Mouse (Mus musculus) forebrain, embryonic 13.5 days (tissue): ENCODE data around the gene Wdr35. TPM values are rescaled to one million over a fixed set of nuclear protein-coding genes. Genes with fewer than 3 reads are reported as not detected.
"Not testable (repeated sequence)": the region's sequence is repeated elsewhere in the genome, so short reads cannot be mapped to it uniquely, and the experiment has no call there.

Experiments
- ATAC-seq: fragments of 200-750 bp; cut with Nextera tagmentation; 2 replicates; pipeline ENCODE4 v1.8.0; 2017
- H3K27ac ChIP-seq: fragments of 300-500 bp; sonication (generic); 2 replicates; pipeline ENCODE4 v1.5.1; 2015; ENCODE audit warnings: inconsistent platforms, mild to moderate bottlenecking, moderate library complexity
- H3K27me3 ChIP-seq: fragments of 300-500 bp; sonication (generic); 2 replicates; pipeline ENCODE4 v1.6.1; 2015; ENCODE audit warnings: mild to moderate bottlenecking, inconsistent platforms
- H3K36me3 ChIP-seq: fragments of 300-500 bp; sonication (generic); 2 replicates; pipeline ENCODE4 v1.6.1; 2015; ENCODE audit warnings: mild to moderate bottlenecking, inconsistent platforms; ENCODE audit not compliant: poor library complexity, severe bottlenecking
- H3K4me1 ChIP-seq: fragments of 300-500 bp; sonication (generic); 2 replicates; pipeline ENCODE4 v1.6.1; 2015; ENCODE audit warnings: inconsistent platforms
- H3K4me2 ChIP-seq: fragments of 300-500 bp; sonication (generic); 2 replicates; pipeline ENCODE4 v1.6.1; 2015; ENCODE audit warnings: inconsistent platforms, mild to moderate bottlenecking, moderate library complexity
- H3K4me3 ChIP-seq: fragments of 300-500 bp; sonication (generic); 2 replicates; pipeline ENCODE4 v1.5.1; 2015; ENCODE audit warnings: mild to moderate bottlenecking, inconsistent platforms
- H3K9ac ChIP-seq: fragments of 300-500 bp; sonication (generic); 2 replicates; pipeline ENCODE4 v1.6.1; 2015; ENCODE audit warnings: mild to moderate bottlenecking, inconsistent platforms
- H3K9me3 ChIP-seq: fragments of 300-500 bp; sonication (generic); replicated peaks from 2 replicates; pipeline ENCODE4 v1.6.1; 2016; ENCODE audit warnings: inconsistent platforms
- WGBS: fragments of 180-500 bp; shearing (Covaris S2); methylation state at CpG from one replicate; pipeline ENCODE4 v1.1.7; 2015; 5-methylcytosine and 5-hydroxymethylcytosine counted together
- polyA plus RNA-seq: library from polyadenylated mRNA; unstranded; fragments of >200 nt; fragmentation: Nextera tagmentation; extraction: Ambion mirVana; gene quantifications from 2 replicates; pipeline ENCODE4 v1.2.1, GENCODE M21; 2015

Wdr35 gene
- polyA plus RNA-seq, 1 experiment from 2014 or later: 21.3 TPM

- no peaks in the 10 kb centered on the region for H3K4me1 ChIP-seq
- no peak overlapping the region for H3K4me2 ChIP-seq
- no peak overlapping the region for H3K27ac ChIP-seq
- no peak for ATAC-seq
- WGBS: 97% methylated on average over 9 of the region's 9 CpGs
- peaks cover 33% of the 10 kb centered on the region for H3K36me3 ChIP-seq
- H3K9ac ChIP-seq: no peak overlapping the region
- no peaks in the 10 kb centered on the region for H3K9me3 ChIP-seq
- no peak overlapping the region for H3K4me3 ChIP-seq
- H3K27me3 ChIP-seq: no peaks in the 10 kb centered on the region
Measured at GRCm38 (mm10) chr12:9016376-9016775, 42.7 kb downstream of the Wdr35 start.

- H3K27ac ChIP-seq: no peak overlapping the region
- WGBS: 92% methylated on average over 8 of the region's 8 CpGs
- no peak for ATAC-seq
Measured at GRCm38 (mm10) chr12:9020431-9020830, 46.7 kb downstream of the Wdr35 start.

GRCm38 (mm10) chr12:9020986-9021385 is 47.3 kb downstream of the Wdr35 start:
- Histone ChIP-seq H3K27ac (no peak overlapping the region), H3K4me1 (no peaks in the 10 kb centered on the region), H3K4me3 (no peak overlapping the region), H3K9me3 (no peaks in the 10 kb centered on the region), H3K4me2 (no peak overlapping the region), H3K9ac (no peak overlapping the region), H3K36me3 (peaks cover 29% of the 10 kb centered on the region), H3K27me3 (no peaks in the 10 kb centered on the region)
- 71% methylated on average over 3 of the region's 3 CpGs for WGBS
- ATAC-seq: no peak

More at GRCm38 (mm10) chr12:9020431-9020830, 46.7 kb downstream of the Wdr35 start:
- H3K9ac ChIP-seq: no peak overlapping the region
- H3K36me3 ChIP-seq: peaks cover 29% of the 10 kb centered on the region
- H3K4me3 ChIP-seq: no peak overlapping the region
- H3K4me2 ChIP-seq: no peak overlapping the region
- no peaks in the 10 kb centered on the region for H3K4me1 ChIP-seq
- no peaks in the 10 kb centered on the region for H3K27me3 ChIP-seq
- H3K9me3 ChIP-seq: no peaks in the 10 kb centered on the region

GRCm38 (mm10) chr12:9023031-9023430 is 49.3 kb downstream of the Wdr35 start:
- Histone ChIP-seq H3K4me1 (no peaks in the 10 kb centered on the region), H3K27ac (no peak overlapping the region), H3K27me3 (no peaks in the 10 kb centered on the region), H3K9ac (no peak overlapping the region), H3K36me3 (peaks cover 15% of the 10 kb centered on the region), H3K4me3 (no peak overlapping the region), H3K9me3 (no peaks in the 10 kb centered on the region), H3K4me2 (no peak overlapping the region)
- ATAC-seq: no peak
- 66% methylated on average over 4 of the region's 4 CpGs for WGBS

GRCm38 (mm10) chr12:9024071-9024470 is 50.4 kb downstream of the Wdr35 start:
- Histone ChIP-seq H3K27ac (no peak overlapping the region), H3K4me2 (no peak overlapping the region), H3K9ac (no peak overlapping the region), H3K4me1 (no peaks in the 10 kb centered on the region), H3K36me3 (peaks cover 13% of the 10 kb centered on the region), H3K9me3 (no peaks in the 10 kb centered on the region), H3K4me3 (no peak overlapping the region), H3K27me3 (no peaks in the 10 kb centered on the region)
- ATAC-seq: no peak
- WGBS: 95% methylated on average over 14 of the region's 14 CpGs

- ATAC-seq: no peak
- peaks cover 13% of the 10 kb centered on the region for H3K36me3 ChIP-seq
- 90% methylated on average over 13 of the region's 13 CpGs for WGBS
Measured at GRCm38 (mm10) chr12:9024736-9025135, 51.0 kb downstream of the Wdr35 start.

GRCm38 (mm10) chr12:9026843-9027242 is 53.2 kb downstream of the Wdr35 start:
- ATAC-seq: no peak
- Histone ChIP-seq H3K4me3 (no peak overlapping the region), H3K4me2 (no peak overlapping the region), H3K36me3 (peaks cover 9% of the 10 kb centered on the region), H3K27ac (no peak overlapping the region), H3K4me1 (peaks cover 6% of the 10 kb centered on the region), H3K9me3 (no peaks in the 10 kb centered on the region), H3K9ac (no peak overlapping the region), H3K27me3 (no peaks in the 10 kb centered on the region)

More at GRCm38 (mm10) chr12:9024736-9025135, 51.0 kb downstream of the Wdr35 start:
- H3K9ac ChIP-seq: no peak overlapping the region
- H3K4me1 ChIP-seq: no peaks in the 10 kb centered on the region
- H3K4me2 ChIP-seq: no peak overlapping the region
- no peak overlapping the region for H3K27ac ChIP-seq
- no peak overlapping the region for H3K4me3 ChIP-seq
- H3K27me3 ChIP-seq: no peaks in the 10 kb centered on the region
- H3K9me3 ChIP-seq: no peaks in the 10 kb centered on the region

- not testable (repeated sequence) for H3K9me3 ChIP-seq, H3K9ac ChIP-seq, H3K4me3 ChIP-seq, H3K36me3 ChIP-seq, H3K27ac ChIP-seq, H3K27me3 ChIP-seq, H3K4me2 ChIP-seq, H3K4me1 ChIP-seq, ATAC-seq
- 94% methylated on average over 7 of the region's 7 CpGs for WGBS
Measured at GRCm38 (mm10) chr12:9028816-9029215, 55.1 kb downstream of the Wdr35 start.

- no peaks in the 10 kb centered on the region for H3K27me3 ChIP-seq
- H3K27ac ChIP-seq: peak overlapping the region; percentile 98; the same call in 1 of the 2 replicates
- H3K9me3 ChIP-seq: no peaks in the 10 kb centered on the region
- 0 out of 2 replicates have a peak overlapping the region, but pooled peaks have one; percentile 14 for H3K9ac ChIP-seq
- H3K4me2 ChIP-seq: peak overlapping the region; percentile 68
- 68% methylated on average over 4 of the region's 4 CpGs for WGBS
- peak overlapping the region; percentile 63 for H3K4me3 ChIP-seq
- ATAC-seq: peak; percentile 58
- H3K4me1 ChIP-seq: peaks cover 6% of the 10 kb centered on the region
- H3K36me3 ChIP-seq: peaks cover 9% of the 10 kb centered on the region
Measured at GRCm38 (mm10) chr12:9029506-9029887, 55.8 kb downstream of the Wdr35 start.

GRCm38 (mm10) chr12:9029888-9030723 is 56.4 kb downstream of the Wdr35 start, which contains the start of gene Ttc32:
Gene Ttc32 (plus strand): TSS chr12:9029997.
- under 1% methylated on average over 69 of the region's 69 CpGs for WGBS
- ATAC-seq: peak; percentile 97
- Histone ChIP-seq H3K4me1 (peaks cover 6% of the 10 kb centered on the region), H3K27me3 (no peaks in the 10 kb centered on the region), H3K27ac (peak within 1 kb of the TSS; percentile 98), H3K9ac (peak within 1 kb of the TSS; percentile 88), H3K36me3 (peaks cover 9% of the 10 kb centered on the region), H3K4me2 (peak within 1 kb of the TSS; percentile 68), H3K4me3 (peak within 1 kb of the TSS; percentile 63), H3K9me3 (no peaks in the 10 kb centered on the region)

GRCm38 (mm10) chr12:9031166-9031565 is 57.5 kb downstream of the Wdr35 start:
- no peak for ATAC-seq
- no peaks in the 10 kb centered on the region for H3K9me3 ChIP-seq
- H3K4me1 ChIP-seq: peaks cover 6% of the 10 kb centered on the region
- peak overlapping the region; percentile 68 for H3K4me2 ChIP-seq
- WGBS: 65% methylated on average over 8 of the region's 8 CpGs
- H3K36me3 ChIP-seq: peaks cover 9% of the 10 kb centered on the region
- H3K27ac ChIP-seq: no peak overlapping the region
- H3K27me3 ChIP-seq: no peaks in the 10 kb centered on the region
- H3K9ac ChIP-seq: peak overlapping the region; percentile 88
- H3K4me3 ChIP-seq: peak overlapping the region; percentile 63

GRCm38 (mm10) chr12:9033140-9033539 is 59.4 kb downstream of the Wdr35 start:
- no peak for ATAC-seq
- Histone ChIP-seq H3K9me3 (no peaks in the 10 kb centered on the region), H3K4me2 (no peak overlapping the region), H3K4me1 (peaks cover 6% of the 10 kb centered on the region), H3K4me3 (no peak overlapping the region), H3K36me3 (peaks cover 5% of the 10 kb centered on the region; the same call in 1 of the 2 replicates), H3K9ac (no peak overlapping the region), H3K27me3 (no peaks in the 10 kb centered on the region), H3K27ac (no peak overlapping the region)
